Mouse (Mus musculus): Measurements from ENCODE around the gene Ubl3.

- TF ChIP-seq CTCF (IDR thresholded peaks at IDR 0.05; ENCODE audit: control insufficient read depth, insufficient read depth, insufficient read length): no peak
- no peak for TF ChIP-seq MAX (IDR thresholded peaks at IDR 0.05)
- no peak for TF ChIP-seq USF1 (IDR thresholded peaks at IDR 0.05; ENCODE audit: low read depth)
- no peak for TF ChIP-seq MYOD1 (IDR thresholded peaks at IDR 0.05; ENCODE audit: control insufficient read depth, insufficient read length, low read depth)
- no peak for TF ChIP-seq CEBPB (IDR thresholded peaks at IDR 0.05; ENCODE audit: low read depth)
- TF ChIP-seq FOSL1 (IDR thresholded peaks at IDR 0.05; ENCODE audit: insufficient read depth, low read length, poor library complexity, severe bottlenecking): no peak
- TF ChIP-seq MYOG (IDR thresholded peaks at IDR 0.05; ENCODE audit: control insufficient read depth, extremely low read depth, insufficient read length): no peak
Observed at GRCm38 (mm10) chr5:148510265-148510664, 42.3 kb downstream of the Ubl3 start.

All from C2C12 (cell line).